Mouse (Mus musculus) neural tube, embryonic 14.5 days (tissue): ENCODE results near the gene Mrpl12. TPM values are rescaled to one million over a fixed set of nuclear protein-coding genes. Genes with fewer than 3 reads are reported as not detected.
A peak's percentile ranks its signal among the peaks of the same experiment; 100 is the strongest.

ENCODE experiments used
- ATAC-seq: fragments of 200-750 bp; cut with Nextera tagmentation; 2 replicates; pipeline ENCODE4 v1.8.0; 2017; ENCODE audit warnings: low read depth, mild to moderate bottlenecking, moderate TSS enrichment, moderate library complexity
- H3K27ac ChIP-seq: fragments of 300-500 bp; sonication (generic); 2 replicates; pipeline ENCODE4 v1.5.1; 2014; ENCODE audit warnings: low read depth, mild to moderate bottlenecking, control low read depth, low read length, moderate library complexity, mixed read lengths
- H3K27me3 ChIP-seq: fragments of 300-500 bp; sonication (generic); 2 replicates; pipeline ENCODE4 v1.6.1; 2014; ENCODE audit warnings: low read length; ENCODE audit not compliant: control insufficient read depth, insufficient read depth
- H3K36me3 ChIP-seq: fragments of 300-500 bp; sonication (generic); 2 replicates; pipeline ENCODE4 v1.6.1; 2014; ENCODE audit warnings: low read length, mixed read lengths; ENCODE audit not compliant: control insufficient read depth, insufficient read depth
- H3K4me1 ChIP-seq: fragments of 300-500 bp; sonication (generic); 2 replicates; pipeline ENCODE4 v1.6.1; 2014; ENCODE audit warnings: low read length; ENCODE audit not compliant: control insufficient read depth, insufficient read depth
- H3K4me2 ChIP-seq: fragments of 300-500 bp; sonication (generic); 2 replicates; pipeline ENCODE4 v1.6.1; 2014; ENCODE audit warnings: mild to moderate bottlenecking, low read depth, low read length, control low read depth
- H3K4me3 ChIP-seq: fragments of 300-500 bp; sonication (generic); 2 replicates; pipeline ENCODE4 v1.5.1; 2014; ENCODE audit warnings: low read depth, low read length, control low read depth, mixed read lengths
- H3K9ac ChIP-seq: fragments of 300-500 bp; sonication (generic); replicated peaks from 2 replicates; pipeline ENCODE4 v1.6.1; 2014; ENCODE audit warnings: low read depth, mild to moderate bottlenecking, control low read depth, low read length, mixed read lengths
- H3K9me3 ChIP-seq: fragments of 300-500 bp; sonication (generic); 2 replicates; pipeline ENCODE4 v1.6.1; 2016; ENCODE audit warnings: low read length; ENCODE audit not compliant: control insufficient read depth
- WGBS: fragments of 180-500 bp; shearing (Covaris S2); extraction: QIAGEN DNeasy Blood & Tissue Kit; methylation state at CpG from one replicate; pipeline ENCODE4 v1.1.7; 2014; 5-methylcytosine and 5-hydroxymethylcytosine counted together
- polyA plus RNA-seq: library from polyadenylated mRNA; unstranded; fragments of >200 nt; fragmentation: Nextera tagmentation; extraction: Ambion mirVana; gene quantifications from 2 replicates; pipeline ENCODE4 v1.2.1, GENCODE M21; 2014

Mrpl12 gene
- polyA plus RNA-seq, 1 experiment from 2014 or later: 135 TPM

- Histone ChIP-seq H3K9me3 (no peaks in the 10 kb centered on the region), H3K27ac (no peak overlapping the region), H3K4me1 (no peaks in the 10 kb centered on the region), H3K9ac (no peak overlapping the region), H3K4me2 (no peak overlapping the region), H3K27me3 (no peaks in the 10 kb centered on the region), H3K4me3 (no peak overlapping the region), H3K36me3 (no peaks in the 10 kb centered on the region)
- no peak for ATAC-seq
- 87% methylated on average over 9 of the region's 9 CpGs for WGBS
Observed at GRCm38 (mm10) chr11:120520498-120520897, 36.1 kb downstream of the Mrpl12 start.

GRCm38 (mm10) chr11:120520967-120521540 is 36.6 kb downstream of the Mrpl12 start:
- Histone ChIP-seq H3K27ac (no peak overlapping the region), H3K4me2 (no peak overlapping the region), H3K36me3 (no peaks in the 10 kb centered on the region), H3K27me3 (no peaks in the 10 kb centered on the region), H3K9me3 (no peaks in the 10 kb centered on the region), H3K4me1 (no peaks in the 10 kb centered on the region), H3K4me3 (no peak overlapping the region), H3K9ac (no peak overlapping the region)
- ATAC-seq: no peak
- 70% methylated on average over 5 of the region's 5 CpGs for WGBS

- no peak for ATAC-seq
- no peak overlapping the region for H3K27ac ChIP-seq
- 91% methylated on average over 8 of the region's 8 CpGs for WGBS
Observed at GRCm38 (mm10) chr11:120522581-120522980, 38.2 kb downstream of the Mrpl12 start.

DNA sequence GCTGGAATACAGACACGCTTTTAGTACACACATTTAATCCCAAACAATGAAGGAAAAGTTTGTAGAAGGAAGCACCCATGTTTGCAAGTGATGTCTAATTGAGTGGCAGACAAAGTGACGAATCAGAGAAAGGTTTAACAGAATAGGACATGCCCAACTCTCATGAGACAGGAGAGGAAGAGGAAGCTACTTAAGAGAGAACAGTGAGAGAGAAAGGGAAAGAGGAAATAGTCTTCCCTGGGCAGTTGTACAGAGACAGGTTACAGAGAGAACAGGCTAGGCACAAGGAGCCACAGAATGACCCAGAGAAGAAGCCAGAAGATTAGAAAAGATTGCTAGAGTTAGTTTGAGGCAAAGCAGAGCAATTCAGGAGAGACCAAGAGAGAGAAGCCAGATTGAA is 41.5 kb downstream of the Mrpl12 start:
- H3K4me1 ChIP-seq: 0 out of 2 replicates have a peak, but pooled peaks cover 4% of the 10 kb centered on the region
- H3K9ac ChIP-seq: no peak overlapping the region
- peaks cover 24% of the 10 kb centered on the region for H3K27me3 ChIP-seq
- H3K4me3 ChIP-seq: no peak overlapping the region
- no peak overlapping the region for H3K27ac ChIP-seq
- ATAC-seq: no peak
- H3K36me3 ChIP-seq: no peaks in the 10 kb centered on the region
- 81% methylated on average over 2 of the region's 2 CpGs for WGBS
- H3K9me3 ChIP-seq: no peaks in the 10 kb centered on the region
- H3K4me2 ChIP-seq: no peak overlapping the region

More at GRCm38 (mm10) chr11:120522581-120522980, 38.2 kb downstream of the Mrpl12 start:
- Histone ChIP-seq H3K4me3 (no peak overlapping the region), H3K9ac (no peak overlapping the region), H3K27me3 (no peaks in the 10 kb centered on the region), H3K4me2 (no peak overlapping the region), H3K4me1 (no peaks in the 10 kb centered on the region), H3K9me3 (no peaks in the 10 kb centered on the region), H3K36me3 (no peaks in the 10 kb centered on the region)

GRCm38 (mm10) chr11:120527690-120528354 is 43.4 kb downstream of the Mrpl12 start:
- Histone ChIP-seq H3K4me3 (no peak overlapping the region), H3K9ac (no peak overlapping the region), H3K36me3 (no peaks in the 10 kb centered on the region), H3K9me3 (no peaks in the 10 kb centered on the region), H3K27me3 (peaks cover 33% of the 10 kb centered on the region), H3K27ac (no peak overlapping the region), H3K4me2 (no peak overlapping the region), H3K4me1 (0 out of 2 replicates have a peak, but pooled peaks cover 4% of the 10 kb centered on the region)
- 82% methylated on average over 9 of the region's 9 CpGs for WGBS
- no peak for ATAC-seq

- no peak overlapping the region for H3K4me2 ChIP-seq
- H3K9ac ChIP-seq: no peak overlapping the region
- H3K9me3 ChIP-seq: no peaks in the 10 kb centered on the region
- no peaks in the 10 kb centered on the region for H3K36me3 ChIP-seq
- WGBS: 69% methylated on average over 4 of the region's 4 CpGs
- no peak overlapping the region for H3K4me3 ChIP-seq
- H3K4me1 ChIP-seq: 0 out of 2 replicates have a peak, but pooled peaks cover 4% of the 10 kb centered on the region
- peaks cover 33% of the 10 kb centered on the region for H3K27me3 ChIP-seq
- no peak overlapping the region for H3K27ac ChIP-seq
- ATAC-seq: no peak
Observed at GRCm38 (mm10) chr11:120528903-120529302, 44.5 kb downstream of the Mrpl12 start.

- Histone ChIP-seq H3K9me3 (no peaks in the 10 kb centered on the region), H3K27me3 (peaks cover 33% of the 10 kb centered on the region), H3K27ac (no peak within 1 kb of the TSS), H3K9ac (peak within 1 kb of the TSS; percentile 25; the same call in 1 of the 2 replicates), H3K36me3 (no peaks in the 10 kb centered on the region), H3K4me3 (peak within 1 kb of the TSS; percentile 26), H3K4me2 (peak within 1 kb of the TSS; percentile 46), H3K4me1 (0 out of 2 replicates have a peak, but pooled peaks cover 4% of the 10 kb centered on the region)
- ATAC-seq: no peak
- WGBS: 8% methylated on average over 57 of the region's 62 CpGs
Observed at GRCm38 (mm10) chr11:120530085-120530964, 45.9 kb downstream of the Mrpl12 start, which contains the start of gene Gcgr. TSS of gene Gcgr (plus strand) at chr11:120530699.

- Histone ChIP-seq H3K27me3 (peaks cover 33% of the 10 kb centered on the region), H3K9ac (no peak overlapping the region), H3K36me3 (no peaks in the 10 kb centered on the region), H3K27ac (no peak overlapping the region), H3K4me1 (0 out of 2 replicates have a peak, but pooled peaks cover 4% of the 10 kb centered on the region), H3K9me3 (no peaks in the 10 kb centered on the region), H3K4me3 (no peak overlapping the region), H3K4me2 (no peak overlapping the region)
- ATAC-seq: no peak
- 30% methylated on average over 9 of the region's 9 CpGs for WGBS
Observed at GRCm38 (mm10) chr11:120531646-120532045, 47.2 kb downstream of the Mrpl12 start.
